Mouse (Mus musculus): Measurements from ENCODE around the gene Smim8. TPM values are rescaled to one million over a fixed set of nuclear protein-coding genes. Genes with fewer than 3 reads are reported as not detected.

The Smim8 gene
- polyA plus RNA-seq, 1 experiment from 2014 or later = 55.0 TPM

Other genes with a start within 250 kb of the Smim8 start
- 91.5 and 100 TPM in 2 replicates for gene Akirin2, start 227.5 kb downstream of the Smim8 start, polyA plus RNA-seq (2015; fragmentation: Nextera tagmentation; extraction: Ambion mirVana)
- gene Orc3, start 163.5 kb downstream of the Smim8 start, polyA plus RNA-seq (2015; fragmentation: Nextera tagmentation; extraction: Ambion mirVana) = 89.2 and 90.9 TPM in 2 replicates
- gene Rars2, start 163.5 kb downstream of the Smim8 start, polyA plus RNA-seq (2015; fragmentation: Nextera tagmentation; extraction: Ambion mirVana) = 59.3 and 60.0 TPM in 2 replicates
- 52.6 and 55.7 TPM in 2 replicates for gene Slc35a1, start 91.0 kb downstream of the Smim8 start, polyA plus RNA-seq (2015; fragmentation: Nextera tagmentation; extraction: Ambion mirVana)
- gene Cfap206, start 48.2 kb downstream of the Smim8 start, polyA plus RNA-seq (2015; fragmentation: Nextera tagmentation; extraction: Ambion mirVana) = 2.7 and 4.7 TPM in 2 replicates
- gene Gm136, start 22.2 kb downstream of the Smim8 start, polyA plus RNA-seq (2015; fragmentation: Nextera tagmentation; extraction: Ambion mirVana) = not detected in 2 replicates
- 32.6 and 32.7 TPM in 2 replicates for gene Zfp292, start 104.5 kb upstream of the Smim8 start, polyA plus RNA-seq (2015; fragmentation: Nextera tagmentation; extraction: Ambion mirVana)
- gene Cga, start 115.4 kb upstream of the Smim8 start, polyA plus RNA-seq (2015; fragmentation: Nextera tagmentation; extraction: Ambion mirVana) = 0.50 TPM in 1 of 2 replicates, not detected in the other

Data from hindbrain, embryonic 13.5 days (tissue).